Mouse (Mus musculus) G1E (cell line): ENCODE measurements at regions not wholly inside any gene's neighbourhood (a gene's known extent, or its start where the extent isn't known, plus 50 kb on each side); places are given as distances from the start of the nearest gene placed in this dataset.

ENCODE experiments used
- ATAC-seq: 2 replicates; pipeline ENCODE4 v1.8.0; 2016; ENCODE audit warnings: mild to moderate bottlenecking; ENCODE audit not compliant: insufficient number of reproducible peaks, poor library complexity, low FRiP score, severe bottlenecking; ENCODE audit errors: extremely low read depth
- DNase-seq: peaks from one replicate; pipeline ENCODE4 v3.0.0; 2012; ENCODE audit warnings: low spot score
- H3K27me3 ChIP-seq: 2 replicates; pipeline ENCODE4 v1.6.1; 2012; ENCODE audit warnings: mild to moderate bottlenecking, low read length, inconsistent platforms; ENCODE audit not compliant: insufficient read depth
- H3K36me3 ChIP-seq: replicated peaks from 2 replicates; pipeline ENCODE3; 2012; ENCODE audit warnings: mild to moderate bottlenecking, inconsistent platforms
- H3K4me1 ChIP-seq: 2 replicates; pipeline ENCODE4 v1.6.1; 2012; ENCODE audit warnings: low read depth, low read length, inconsistent platforms, mixed read lengths; ENCODE audit not compliant: insufficient read depth
- H3K4me3 ChIP-seq: 2 replicates; pipeline ENCODE4 v1.5.1; 2012; ENCODE audit warnings: low read depth, mild to moderate bottlenecking, inconsistent platforms, low read length, moderate library complexity, mixed read lengths
- H3K9me3 ChIP-seq: replicated peaks from 2 replicates; pipeline ENCODE4 v1.6.1; 2012; ENCODE audit warnings: inconsistent platforms
- CTCF ChIP-seq: IDR thresholded peaks from 2 replicates; pipeline ENCODE4 v1.5.1; 2012; ENCODE audit warnings: low read depth, low read length, inconsistent platforms, mixed read lengths
- GATA1 ChIP-seq: IDR thresholded peaks from 2 replicates; pipeline ENCODE4 v1.6.1; 2012; ENCODE audit warnings: borderline replicate concordance, low read length, inconsistent platforms, mixed read lengths
- GATA2 ChIP-seq: IDR thresholded peaks from 2 replicates; pipeline ENCODE4 v1.6.1; 2012; ENCODE audit warnings: low read depth, low read length, inconsistent platforms, borderline replicate concordance
- POLR2AphosphoS5 ChIP-seq: IDR thresholded peaks from 2 replicates; pipeline ENCODE4 v1.6.1; 2012; ENCODE audit warnings: low read depth, low read length, inconsistent platforms; ENCODE audit not compliant: insufficient replicate concordance
- TAL1 ChIP-seq: conservative IDR thresholded peaks from 2 replicates; pipeline ENCODE4 v1.6.1; 2012; ENCODE audit warnings: low read depth, low read length, inconsistent platforms, mixed read lengths

- no peak for ATAC-seq
- no peak for DNase-seq
These were observed 82.2 kb downstream of the Tnfsf11 start for GRCm38 (mm10) chr14:78225677-78226076.

DNA sequence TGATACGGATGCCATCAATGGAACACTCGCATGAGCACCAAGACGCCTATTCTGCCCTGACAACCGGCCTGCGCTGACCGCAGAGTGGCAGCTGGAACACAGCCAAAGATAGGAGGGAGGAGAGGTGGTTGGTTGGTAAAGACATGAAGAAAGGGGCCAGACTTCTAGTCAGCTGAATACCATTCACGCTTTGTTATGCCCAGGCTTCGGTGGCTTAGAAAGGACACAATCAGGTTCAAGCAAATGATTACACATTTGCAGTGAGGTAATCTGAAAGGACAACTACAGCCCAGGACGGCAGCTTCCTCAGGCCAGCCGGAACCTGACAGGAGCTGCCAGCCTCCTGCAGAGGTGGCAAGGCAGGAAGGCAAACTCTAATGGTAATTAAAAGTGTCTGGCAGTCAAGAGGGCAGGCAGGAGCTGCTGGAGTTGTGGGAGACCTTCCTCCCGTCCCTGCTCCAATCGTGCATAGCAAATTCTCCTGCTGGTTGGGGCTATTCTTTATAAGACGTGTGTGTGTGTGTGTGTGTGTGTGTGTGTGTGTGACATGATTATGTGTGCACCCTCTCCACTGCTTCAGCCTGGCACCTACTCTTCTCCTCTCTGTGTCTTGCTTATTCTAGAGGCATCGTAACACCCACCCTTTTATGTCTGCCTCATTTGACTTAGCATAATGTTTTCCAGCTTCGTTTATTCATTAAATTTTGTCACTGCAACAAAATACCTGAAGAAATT, 91.4 kb downstream of the Tnfsf11 start:
- TF ChIP-seq CTCF (no peak), TAL1 (no peak), POLR2AphosphoS5 (no peak), GATA1 (no peak), GATA2 (no peak)
- no peak for ATAC-seq

More at GRCm38 (mm10) chr14:78225677-78226076, 82.2 kb downstream of the Tnfsf11 start:
- peaks cover 39% of the 10 kb centered on the region for H3K9me3 ChIP-seq
- no peaks in the 10 kb centered on the region for H3K36me3 ChIP-seq
- no peaks in the 10 kb centered on the region for H3K4me1 ChIP-seq
- no peak overlapping the region for H3K4me3 ChIP-seq
- no peaks in the 10 kb centered on the region for H3K27me3 ChIP-seq
- TF ChIP-seq GATA2 (no peak), TAL1 (no peak), POLR2AphosphoS5 (no peak)

GRCm38 (mm10) chr14:78215491-78215890, 92.4 kb downstream of the Tnfsf11 start:
- Histone ChIP-seq H3K4me1 (no peaks in the 10 kb centered on the region), H3K4me3 (no peak overlapping the region), H3K36me3 (no peaks in the 10 kb centered on the region), H3K9me3 (peaks cover 22% of the 10 kb centered on the region), H3K27me3 (no peaks in the 10 kb centered on the region)
- TF ChIP-seq POLR2AphosphoS5, result no peak
- TF ChIP-seq TAL1, result no peak
- TF ChIP-seq CTCF, result no peak
- no peak for TF ChIP-seq GATA1
- TF ChIP-seq GATA2, result no peak
- DNase-seq, result no peak
- no peak for ATAC-seq

More for the DNA sequence above, 91.4 kb downstream of the Tnfsf11 start:
- Histone ChIP-seq H3K4me3 (no peak overlapping the region), H3K36me3 (no peaks in the 10 kb centered on the region), H3K27me3 (no peaks in the 10 kb centered on the region), H3K9me3 (peaks cover 29% of the 10 kb centered on the region), H3K4me1 (no peaks in the 10 kb centered on the region)
- no peak for DNase-seq

DNA sequence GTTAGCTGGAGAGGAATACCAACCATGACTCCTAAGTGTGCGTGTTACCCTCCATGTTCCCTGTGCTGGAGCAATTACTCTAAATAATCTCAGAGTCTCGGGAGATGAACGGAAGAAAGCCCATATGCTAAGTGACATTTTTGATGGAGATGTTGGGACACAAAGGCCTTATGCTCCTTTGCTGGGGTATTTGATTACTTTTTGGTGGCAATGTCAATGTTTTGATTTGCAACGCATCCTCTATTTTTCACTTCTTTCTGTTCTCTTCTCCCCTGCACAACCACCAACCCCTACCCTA, 103.3 kb downstream of the Tnfsf11 start:
- no peak overlapping the region for H3K4me3 ChIP-seq
- H3K36me3 ChIP-seq, result no peaks in the 10 kb centered on the region
- no peaks in the 10 kb centered on the region for H3K4me1 ChIP-seq
- peaks cover 39% of the 10 kb centered on the region for H3K9me3 ChIP-seq
- ATAC-seq (no peak), DNase-seq (no peak)
- no peaks in the 10 kb centered on the region for H3K27me3 ChIP-seq
- TF ChIP-seq TAL1, result no peak

- no peaks in the 10 kb centered on the region for H3K36me3 ChIP-seq
- TF ChIP-seq GATA1 (no peak), TAL1 (no peak), GATA2 (no peak), POLR2AphosphoS5 (no peak), CTCF (no peak)
- DNase-seq (no peak), ATAC-seq (no peak)
- H3K9me3 ChIP-seq, result peaks cover 44% of the 10 kb centered on the region
- no peaks in the 10 kb centered on the region for H3K27me3 ChIP-seq
- no peak overlapping the region for H3K4me3 ChIP-seq
- no peaks in the 10 kb centered on the region for H3K4me1 ChIP-seq
These were observed 103.9 kb downstream of the Tnfsf11 start for GRCm38 (mm10) chr14:78203726-78204565.

DNA sequence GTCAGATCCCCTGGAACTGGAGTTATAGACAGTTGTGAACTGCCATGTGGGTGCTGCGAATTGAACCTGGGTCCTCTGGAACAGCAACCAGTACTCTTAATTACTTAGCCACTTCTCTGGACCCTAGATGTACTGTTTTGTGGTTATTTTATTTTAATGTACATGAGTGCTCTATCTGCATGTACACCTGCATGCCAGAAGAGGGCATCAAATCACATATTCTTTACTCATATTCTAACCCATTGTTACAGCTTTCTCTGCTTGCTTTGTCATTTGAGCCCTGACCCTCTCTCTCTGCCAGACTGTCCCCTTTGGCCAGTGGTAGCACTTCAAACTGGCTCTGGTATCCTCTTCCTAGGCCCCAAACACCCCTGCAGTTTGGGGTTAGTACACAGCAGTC, 105.1 kb downstream of the Tnfsf11 start:
- no peaks in the 10 kb centered on the region for H3K36me3 ChIP-seq
- H3K27me3 ChIP-seq, result no peaks in the 10 kb centered on the region
- peaks cover 52% of the 10 kb centered on the region for H3K9me3 ChIP-seq
- no peak for DNase-seq
- ATAC-seq, result no peak
- no peaks in the 10 kb centered on the region for H3K4me1 ChIP-seq
- TF ChIP-seq TAL1 (no peak), CTCF (no peak), POLR2AphosphoS5 (no peak), GATA1 (no peak), GATA2 (no peak)
- H3K4me3 ChIP-seq, result no peak overlapping the region

- H3K4me1 ChIP-seq, result no peaks in the 10 kb centered on the region
- no peaks in the 10 kb centered on the region for H3K36me3 ChIP-seq
- no peaks in the 10 kb centered on the region for H3K27me3 ChIP-seq
- peaks cover 25% of the 10 kb centered on the region for H3K9me3 ChIP-seq
- TF ChIP-seq GATA2 (no peak), TAL1 (no peak), POLR2AphosphoS5 (no peak), CTCF (no peak), GATA1 (no peak)
- no peak for ATAC-seq
- H3K4me3 ChIP-seq, result no peak overlapping the region
- DNase-seq, result no peak
These were observed 108.7 kb upstream of the Fam216b start for GRCm38 (mm10) chr14:78197483-78197882.
